Comparison of ENCODE assay signal across 17 mouse cellular contexts in genomic region chr12:72715846-72716245, GRCm38 (mm10).
"Had no signal": no experiment of that assay in that cellular context is flagged by ENCODE, and none has a peak within 500 bp of the region (broad histone marks: within the 10 kb centered on the region; RNA-seq: fewer than 3 reads in every experiment).

No protein-coding gene starts in this region.

- H3K9ac ChIP-seq: lung, embryonic 15.5 days; midbrain, embryonic 13.5 days; midbrain, embryonic 15.5 days; neural tube, embryonic 12.5 days; stomach, embryonic 15.5 days had no signal

- H3K4me1 ChIP-seq: lung, embryonic 15.5 days; megakaryocyte, embryonic 14.5 days; midbrain, embryonic 13.5 days; midbrain, embryonic 15.5 days; neural tube, embryonic 12.5 days; stomach, embryonic 15.5 days had no signal

- H3K27ac ChIP-seq: lung, embryonic 15.5 days; macrophage; midbrain, embryonic 13.5 days; midbrain, embryonic 15.5 days; neural tube, embryonic 12.5 days; stomach, embryonic 15.5 days; stomach, postnatal 0 days had no signal

- H3K9me3 ChIP-seq: lung, embryonic 15.5 days; midbrain, embryonic 15.5 days; neural tube, embryonic 12.5 days; stomach, embryonic 15.5 days had no signal

- DNase-seq: lung, adult 2 months; lung, postnatal 14 days; lung, postnatal 36 days; right cerebral cortex, postnatal 14 days; thymus, adult 2 months; thymus, postnatal 25 days; thymus, postnatal 4 days had no signal

- H3K4me3 ChIP-seq: lung, embryonic 15.5 days; megakaryocyte, embryonic 14.5 days; midbrain, embryonic 13.5 days; midbrain, embryonic 15.5 days; neural tube, embryonic 12.5 days; stomach, embryonic 15.5 days had no signal

- ATAC-seq: lung, postnatal 0 days; midbrain, embryonic 13.5 days; midbrain, embryonic 15.5 days had no signal

- H3K36me3 ChIP-seq: lung, embryonic 15.5 days; midbrain, embryonic 13.5 days; midbrain, embryonic 15.5 days; neural tube, embryonic 12.5 days; stomach, embryonic 15.5 days had no signal

- H3K4me2 ChIP-seq: lung, embryonic 15.5 days; midbrain, embryonic 11.5 days; midbrain, embryonic 13.5 days; midbrain, embryonic 15.5 days; neural tube, embryonic 12.5 days; stomach, embryonic 15.5 days had no signal

- H3K27me3 ChIP-seq: lung, embryonic 15.5 days; midbrain, embryonic 13.5 days; midbrain, embryonic 15.5 days; neural tube, embryonic 12.5 days; stomach, embryonic 15.5 days had no signal
